Mouse (Mus musculus) C2C12 (cell line): ENCODE results near the gene Dnah5.

ENCODE experiments used
- CTCF ChIP-seq: IDR thresholded peaks from one replicate; pipeline ENCODE4 v1.5.1; 2011; ENCODE audit not compliant: control insufficient read depth, insufficient read depth, insufficient read length
- MAX ChIP-seq: IDR thresholded peaks from one replicate; pipeline ENCODE4 v1.6.1; 2011; ENCODE audit warnings: mild to moderate bottlenecking, control low read depth
- MYOG ChIP-seq: IDR thresholded peaks from one replicate; pipeline ENCODE4 v1.6.1; 2011; ENCODE audit not compliant: control insufficient read depth, insufficient read length; ENCODE audit errors: extremely low read depth

DNA sequence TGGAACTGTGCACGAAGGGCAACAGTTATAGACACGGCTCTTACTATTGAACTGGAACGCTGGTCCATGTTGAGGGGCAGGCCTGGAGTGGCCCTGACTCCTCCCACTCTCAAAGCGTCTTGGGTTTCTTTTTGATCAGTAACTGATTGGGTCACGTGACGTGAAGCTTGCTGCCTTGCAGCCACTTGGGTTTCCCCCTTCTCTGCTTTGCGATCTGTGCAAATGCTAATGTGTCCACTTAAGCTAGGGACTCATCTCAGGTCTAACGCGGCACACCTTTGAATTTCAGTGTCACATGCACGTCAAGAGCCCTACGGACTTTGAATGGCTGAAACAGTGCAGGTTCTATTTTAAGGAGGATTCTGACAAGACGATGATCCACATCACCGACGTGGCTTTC lies 109.9 kb downstream of the Dnah5 start:
- TF ChIP-seq CTCF (no peak), MAX (no peak), MYOG (no peak)
